Mouse (Mus musculus): ENCODE data around the gene Prkar2b.
"Not testable (repeated sequence)": the region's sequence is repeated elsewhere in the genome, so short reads cannot be mapped to it uniquely, and the experiment has no call there.

Prkar2b gene

GRCm38 (mm10) chr12:32009985-32010369, 51.1 kb downstream of the Prkar2b start:
- not testable (repeated sequence) for DNase-seq (ENCODE audit: low read depth, low spot score)

- peak; percentile 54 for DNase-seq (ENCODE audit: low read depth, low spot score)
These were observed 51.7 kb downstream of the Prkar2b start for GRCm38 (mm10) chr12:32009267-32009984.

- DNase-seq (ENCODE audit: low read depth, low spot score) = no peak
These were observed 52.4 kb downstream of the Prkar2b start for GRCm38 (mm10) chr12:32008728-32009127.

GRCm38 (mm10) chr12:32007646-32008045, 53.5 kb downstream of the Prkar2b start:
- no peak for DNase-seq (ENCODE audit: low read depth, low spot score)

- DNase-seq (ENCODE audit: low read depth, low spot score) = no peak
These were observed 54.1 kb downstream of the Prkar2b start for GRCm38 (mm10) chr12:32007040-32007439.

- no peak for DNase-seq (ENCODE audit: low read depth, low spot score)
These were observed 54.6 kb downstream of the Prkar2b start for GRCm38 (mm10) chr12:32006391-32006929.

- DNase-seq (ENCODE audit: low read depth, low spot score) = no peak
These were observed 60.6 kb downstream of the Prkar2b start for GRCm38 (mm10) chr12:32000464-32000863.

GRCm38 (mm10) chr12:31998706-31999105, 62.4 kb downstream of the Prkar2b start:
- DNase-seq (ENCODE audit: low read depth, low spot score) = no peak

GRCm38 (mm10) chr12:31997328-31997878, 63.7 kb downstream of the Prkar2b start:
- DNase-seq (ENCODE audit: low read depth, low spot score) = no peak

- DNase-seq (ENCODE audit: low read depth, low spot score) = peak; percentile 87
These were observed 64.2 kb downstream of the Prkar2b start for GRCm38 (mm10) chr12:31996877-31997276.

GRCm38 (mm10) chr12:31990575-31990974, 70.5 kb downstream of the Prkar2b start:
- DNase-seq (ENCODE audit: low read depth, low spot score) = no peak

- DNase-seq (ENCODE audit: low read depth, low spot score) = no peak
These were observed 71.4 kb downstream of the Prkar2b start for GRCm38 (mm10) chr12:31989726-31990125.

- DNase-seq (ENCODE audit: low read depth, low spot score) = no peak
These were observed 74.6 kb downstream of the Prkar2b start for GRCm38 (mm10) chr12:31986463-31986862.

GRCm38 (mm10) chr12:31985738-31986137, 75.4 kb downstream of the Prkar2b start:
- no peak for DNase-seq (ENCODE audit: low read depth, low spot score)

GRCm38 (mm10) chr12:31984664-31985063, 76.4 kb downstream of the Prkar2b start:
- no peak for DNase-seq (ENCODE audit: low read depth, low spot score)

- no peak for DNase-seq (ENCODE audit: low read depth, low spot score)
These were observed 76.9 kb downstream of the Prkar2b start for GRCm38 (mm10) chr12:31984206-31984605.

GRCm38 (mm10) chr12:31983769-31984168, 77.3 kb downstream of the Prkar2b start:
- DNase-seq (ENCODE audit: low read depth, low spot score) = no peak

- no peak for DNase-seq (ENCODE audit: low read depth, low spot score)
These were observed 77.9 kb downstream of the Prkar2b start for GRCm38 (mm10) chr12:31983238-31983637.

- no peak for DNase-seq (ENCODE audit: low read depth, low spot score)
These were observed 83.4 kb downstream of the Prkar2b start for GRCm38 (mm10) chr12:31977613-31978195.

- no peak for DNase-seq (ENCODE audit: low read depth, low spot score)
These were observed 84.6 kb downstream of the Prkar2b start for GRCm38 (mm10) chr12:31976544-31976943.

- DNase-seq (ENCODE audit: low read depth, low spot score) = peak; percentile 60
These were observed 87.5 kb downstream of the Prkar2b start for GRCm38 (mm10) chr12:31973473-31974172.

- DNase-seq (ENCODE audit: low read depth, low spot score) = peak; percentile 27
These were observed 89.5 kb downstream of the Prkar2b start for GRCm38 (mm10) chr12:31971547-31971946.

Measured in 3T3-L1 (cell line).